Mouse (Mus musculus): ENCODE data around the gene Myrip.

- no peak for TF ChIP-seq POLR2A (IDR thresholded peaks at IDR 0.05; ENCODE audit: low read depth, low read length)
- TF ChIP-seq CTCF (IDR thresholded peaks at IDR 0.05; ENCODE audit: extremely low read depth, insufficient read length, insufficient replicate concordance, low read depth, low read length): peak; percentile 71; the same call in 1 of the 2 replicates
These were observed 109.1 kb downstream of the Myrip start for GRCm38 (mm10) chr9:120410421-120410820.
